8 mouse cellular contexts compared by ENCODE assay signal in the genomic region with DNA sequence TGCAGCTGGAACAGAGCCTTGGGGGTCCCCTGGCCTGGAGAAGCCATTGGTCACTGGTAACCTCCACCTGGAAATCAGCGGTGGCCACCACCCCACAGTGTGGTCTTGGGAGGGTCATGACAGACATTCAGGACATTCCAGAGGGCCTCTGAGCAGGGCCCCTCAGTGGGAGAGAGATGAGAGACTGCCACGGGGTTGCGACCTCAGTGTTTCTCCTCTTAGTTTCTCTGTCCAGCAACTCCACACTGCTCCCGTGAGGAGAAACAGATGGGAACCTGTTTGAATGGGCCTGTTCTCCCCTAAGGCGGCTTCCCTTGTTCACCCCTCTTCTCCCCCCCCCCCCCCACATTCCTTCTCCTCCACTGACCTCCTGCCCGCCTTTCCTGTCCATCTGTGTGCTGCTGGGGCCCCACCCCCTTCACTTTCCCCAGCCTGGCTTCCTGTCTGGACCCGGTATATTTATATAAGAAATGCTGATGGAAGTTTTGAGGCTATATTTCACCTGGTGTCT. TPM values are rescaled to one million over a fixed set of nuclear protein-coding genes. Genes with fewer than 3 reads are reported as not detected.
DNase-seq lines count a peak whose midpoint lies in the region; ATAC-seq and TF ChIP-seq lines count a peak whose summit lies in the region.

No protein-coding gene starts in this region.

- 16% methylated on average over 6 of the region's 7 CpGs for WGBS in heart, embryonic 15.5 days
- 51% methylated on average over 7 of the region's 7 CpGs for WGBS in olfactory bulb, adult 2 months

- peak; percentile 17; the same call in 1 of the 2 replicates for ATAC-seq in heart, embryonic 15.5 days (replicated peaks; ENCODE audit: insufficient number of reproducible peaks, insufficient read depth, low FRiP score, low read depth)

- no peak overlapping the region for H3K4me2 ChIP-seq in heart, embryonic 15.5 days

- no peak for TF ChIP-seq POLR2A in olfactory bulb, adult 2 months (IDR thresholded peaks at IDR 0.05; ENCODE audit: insufficient read depth, low read depth, low read length)

- H3K4me3 ChIP-seq in heart, embryonic 15.5 days, result no peak overlapping the region
- no peak overlapping the region for H3K4me3 ChIP-seq in olfactory bulb, adult 2 months (ENCODE audit: insufficient read depth, low read depth, low read length)

- H3K36me3 ChIP-seq in heart, embryonic 15.5 days, result no peaks in the 10 kb centered on the region

- peak; percentile 46 for DNase-seq in urinary bladder, postnatal 14 days (ENCODE audit: low spot score)
- no peak for DNase-seq in urinary bladder, adult 2 months (ENCODE audit: low spot score)
- peak; percentile 63 to 83 for DNase-seq in kidney, postnatal 25 days
- DNase-seq in layer of hippocampus, adult 9-10 months (ENCODE audit: low spot score), result no peak
- no peak for DNase-seq in testis, postnatal 10 days (ENCODE audit: low spot score)
- no peak for DNase-seq in urinary bladder, postnatal 10 days (ENCODE audit: low spot score)

- peak overlapping the region; percentile 47 for H3K27ac ChIP-seq in heart, embryonic 15.5 days
- peak overlapping the region; percentile 50 for H3K27ac ChIP-seq in olfactory bulb, adult 2 months (ENCODE audit: insufficient read depth, low read depth, low read length)

- H3K27me3 ChIP-seq in heart, embryonic 15.5 days, result no peaks in the 10 kb centered on the region

- no peak for TF ChIP-seq CTCF in olfactory bulb, adult 2 months (IDR thresholded peaks at IDR 0.05; ENCODE audit: insufficient read depth, low read depth, low read length)

- no peaks in the 10 kb centered on the region for H3K9me3 ChIP-seq in heart, embryonic 15.5 days (replicated peaks)

- H3K9ac ChIP-seq in heart, embryonic 15.5 days, result no peak overlapping the region

- peaks cover 27% of the 10 kb centered on the region for H3K4me1 ChIP-seq in heart, embryonic 15.5 days (replicated peaks)
- H3K4me1 ChIP-seq in olfactory bulb, adult 2 months (ENCODE audit: control insufficient read depth, insufficient read depth, low read length), result peaks cover 38% of the 10 kb centered on the region

RNA-seq across cellular contexts. Expression of a gene that starts 14.6 kb away (rescaled TPM):
- polyA plus RNA-seq in urinary bladder, adult 2 months (2012; rRNA removed), result 23.4 and 30.0 TPM in 2 replicates
- polyA plus RNA-seq in heart, embryonic 15.5 days (2015; fragmentation: Nextera tagmentation; extraction: Ambion mirVana), result 2.3 and 2.9 TPM in 2 replicates
- polyA plus RNA-seq in olfactory bulb, adult 2 months (2012; ENCODE audit: insufficient read depth, insufficient read length, low replicate concordance, missing spikeins), result not detected in 2 replicates

Comparison
In these comparisons a context has a peak if more than half of its experiments do, and no peak if none do; other contexts are left out.
1. DNase-seq: peak in urinary bladder, postnatal 14 days (single experiment) and kidney, postnatal 25 days (2 of 2); none in urinary bladder, adult 2 months (single experiment), layer of hippocampus, adult 9-10 months (single experiment), testis, postnatal 10 days (single experiment) and urinary bladder, postnatal 10 days (single experiment).